Mouse (Mus musculus): ENCODE measurements at regions not wholly inside any gene's neighbourhood (a gene's known extent, or its start where the extent isn't known, plus 50 kb on each side); places are given as distances from the start of the nearest gene placed in this dataset.
A peak's percentile ranks its signal among the peaks of the same experiment; 100 is the strongest.

DNA sequence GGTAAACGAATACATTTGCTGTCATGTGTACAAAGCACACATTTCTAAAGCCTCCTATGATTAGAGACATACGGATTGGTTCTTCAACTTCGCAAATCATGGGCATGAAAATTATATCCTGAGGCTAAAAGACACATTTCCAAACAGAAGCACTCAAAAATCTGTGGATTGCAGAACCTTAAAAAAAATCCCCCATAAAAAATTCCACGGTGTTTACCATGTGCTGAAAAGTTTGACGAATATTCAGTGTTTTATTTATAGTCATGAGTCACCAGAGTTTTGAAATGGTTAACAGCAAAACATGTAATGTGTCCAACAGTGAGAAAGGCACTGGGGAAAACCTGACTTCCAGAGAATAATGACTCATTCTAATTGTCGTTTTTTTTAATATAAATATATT is 1214.9 kb upstream of the Cited2 start:
- H3K4me1 ChIP-seq (ENCODE audit: control insufficient read depth, insufficient read depth, low read length): no peaks in the 10 kb centered on the region
- H3K27me3 ChIP-seq (ENCODE audit: control insufficient read depth, insufficient read depth, low read length): no peaks in the 10 kb centered on the region
- H3K36me3 ChIP-seq (ENCODE audit: control insufficient read depth, insufficient read depth, low read length): no peaks in the 10 kb centered on the region
- no peak overlapping the region for H3K4me3 ChIP-seq (ENCODE audit: low read depth, low read length)
- H3K9me3 ChIP-seq (ENCODE audit: control insufficient read depth, low read depth, low read length): no peaks in the 10 kb centered on the region
- H3K4me2 ChIP-seq (replicated peaks; ENCODE audit: low read depth, low read length): no peak overlapping the region
- no peak for ATAC-seq (ENCODE audit: insufficient number of reproducible peaks, insufficient read depth, low FRiP score, low read depth)
- H3K9ac ChIP-seq (replicated peaks; ENCODE audit: low read depth, low read length): no peak overlapping the region
- WGBS: 74% methylated on average over 6 of the region's 6 CpGs
- H3K27ac ChIP-seq (ENCODE audit: low read length): no peak overlapping the region

DNA sequence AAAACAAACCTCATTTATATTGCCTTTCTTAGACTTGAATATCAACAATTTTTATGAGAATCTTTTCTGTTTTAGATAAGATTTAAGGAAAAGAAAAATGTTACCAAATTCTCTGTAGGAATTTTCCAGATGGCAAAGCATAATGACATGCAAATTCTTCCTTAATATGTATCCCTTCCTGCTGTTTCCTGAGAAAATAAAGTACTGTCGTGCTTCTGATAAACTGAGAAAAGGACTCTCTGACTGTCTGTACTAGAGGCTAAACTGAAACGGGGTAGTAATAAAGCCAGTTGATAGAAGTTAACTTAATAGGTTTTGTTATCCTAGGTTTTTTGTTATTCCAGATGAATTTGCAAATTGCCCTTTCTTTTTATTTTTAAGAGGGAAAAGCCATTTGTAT is 1208.4 kb upstream of the Cited2 start:
- Histone ChIP-seq H3K9me3 (ENCODE audit: control insufficient read depth, low read depth, low read length) (no peaks in the 10 kb centered on the region), H3K4me2 (replicated peaks; ENCODE audit: low read depth, low read length) (no peak overlapping the region), H3K27me3 (ENCODE audit: control insufficient read depth, insufficient read depth, low read length) (no peaks in the 10 kb centered on the region), H3K9ac (replicated peaks; ENCODE audit: low read depth, low read length) (no peak overlapping the region), H3K36me3 (ENCODE audit: control insufficient read depth, insufficient read depth, low read length) (no peaks in the 10 kb centered on the region), H3K4me1 (ENCODE audit: control insufficient read depth, insufficient read depth, low read length) (no peaks in the 10 kb centered on the region), H3K27ac (ENCODE audit: low read length) (no peak overlapping the region), H3K4me3 (ENCODE audit: low read depth, low read length) (no peak overlapping the region)
- ATAC-seq (ENCODE audit: insufficient number of reproducible peaks, insufficient read depth, low FRiP score, low read depth): no peak
- WGBS: 73% methylated on average over 2 of the region's 2 CpGs

GRCm38 (mm10) chr10:16521895-16522294 is 1201.1 kb upstream of the Cited2 start:
- no peak overlapping the region for H3K4me2 ChIP-seq (replicated peaks; ENCODE audit: low read depth, low read length)
- no peak overlapping the region for H3K27ac ChIP-seq (ENCODE audit: low read length)
- ATAC-seq (ENCODE audit: insufficient number of reproducible peaks, insufficient read depth, low FRiP score, low read depth): no peak
- no peaks in the 10 kb centered on the region for H3K4me1 ChIP-seq (ENCODE audit: control insufficient read depth, insufficient read depth, low read length)
- H3K27me3 ChIP-seq (ENCODE audit: control insufficient read depth, insufficient read depth, low read length): no peaks in the 10 kb centered on the region
- no peak overlapping the region for H3K9ac ChIP-seq (replicated peaks; ENCODE audit: low read depth, low read length)
- no peak overlapping the region for H3K4me3 ChIP-seq (ENCODE audit: low read depth, low read length)
- no peaks in the 10 kb centered on the region for H3K36me3 ChIP-seq (ENCODE audit: control insufficient read depth, insufficient read depth, low read length)
- H3K9me3 ChIP-seq (ENCODE audit: control insufficient read depth, low read depth, low read length): no peaks in the 10 kb centered on the region

GRCm38 (mm10) chr10:16524101-16524500 is 1198.9 kb upstream of the Cited2 start:
- ATAC-seq (ENCODE audit: insufficient number of reproducible peaks, insufficient read depth, low FRiP score, low read depth): no peak
- Histone ChIP-seq H3K36me3 (ENCODE audit: control insufficient read depth, insufficient read depth, low read length) (no peaks in the 10 kb centered on the region), H3K4me2 (replicated peaks; ENCODE audit: low read depth, low read length) (no peak overlapping the region), H3K4me3 (ENCODE audit: low read depth, low read length) (no peak overlapping the region), H3K27me3 (ENCODE audit: control insufficient read depth, insufficient read depth, low read length) (no peaks in the 10 kb centered on the region), H3K27ac (ENCODE audit: low read length) (no peak overlapping the region), H3K9me3 (ENCODE audit: control insufficient read depth, low read depth, low read length) (no peaks in the 10 kb centered on the region), H3K4me1 (ENCODE audit: control insufficient read depth, insufficient read depth, low read length) (no peaks in the 10 kb centered on the region), H3K9ac (replicated peaks; ENCODE audit: low read depth, low read length) (no peak overlapping the region)
- WGBS: 80% methylated on average over 1 of the region's 1 CpGs

GRCm38 (mm10) chr10:16527693-16528092 is 1195.3 kb upstream of the Cited2 start:
- no peak for ATAC-seq (ENCODE audit: insufficient number of reproducible peaks, insufficient read depth, low FRiP score, low read depth)
- H3K9ac ChIP-seq (replicated peaks; ENCODE audit: low read depth, low read length): no peak overlapping the region

GRCm38 (mm10) chr10:16537660-16538059 is 1185.4 kb upstream of the Cited2 start:
- Histone ChIP-seq H3K27me3 (ENCODE audit: control insufficient read depth, insufficient read depth, low read length) (no peaks in the 10 kb centered on the region), H3K9me3 (ENCODE audit: control insufficient read depth, low read depth, low read length) (no peaks in the 10 kb centered on the region), H3K9ac (replicated peaks; ENCODE audit: low read depth, low read length) (no peak overlapping the region), H3K36me3 (ENCODE audit: control insufficient read depth, insufficient read depth, low read length) (no peaks in the 10 kb centered on the region), H3K4me2 (replicated peaks; ENCODE audit: low read depth, low read length) (no peak overlapping the region), H3K4me1 (ENCODE audit: control insufficient read depth, insufficient read depth, low read length) (no peaks in the 10 kb centered on the region), H3K27ac (ENCODE audit: low read length) (no peak overlapping the region), H3K4me3 (ENCODE audit: low read depth, low read length) (no peak overlapping the region)
- 28% methylated on average over 3 of the region's 3 CpGs for WGBS
- ATAC-seq (ENCODE audit: insufficient number of reproducible peaks, insufficient read depth, low FRiP score, low read depth): no peak

More at GRCm38 (mm10) chr10:16527693-16528092, 1195.3 kb upstream of the Cited2 start:
- Histone ChIP-seq H3K36me3 (ENCODE audit: control insufficient read depth, insufficient read depth, low read length) (no peaks in the 10 kb centered on the region), H3K27ac (ENCODE audit: low read length) (no peak overlapping the region), H3K4me2 (replicated peaks; ENCODE audit: low read depth, low read length) (no peak overlapping the region), H3K9me3 (ENCODE audit: control insufficient read depth, low read depth, low read length) (no peaks in the 10 kb centered on the region), H3K4me1 (ENCODE audit: control insufficient read depth, insufficient read depth, low read length) (no peaks in the 10 kb centered on the region), H3K27me3 (ENCODE audit: control insufficient read depth, insufficient read depth, low read length) (no peaks in the 10 kb centered on the region), H3K4me3 (ENCODE audit: low read depth, low read length) (no peak overlapping the region)
- 60% methylated on average over 1 of the region's 1 CpGs for WGBS

- WGBS: 30% methylated on average over 1 of the region's 1 CpGs
- Histone ChIP-seq H3K27me3 (ENCODE audit: control insufficient read depth, insufficient read depth, low read length) (no peaks in the 10 kb centered on the region), H3K4me3 (ENCODE audit: low read depth, low read length) (no peak overlapping the region), H3K36me3 (ENCODE audit: control insufficient read depth, insufficient read depth, low read length) (no peaks in the 10 kb centered on the region), H3K4me2 (replicated peaks; ENCODE audit: low read depth, low read length) (no peak overlapping the region), H3K9ac (replicated peaks; ENCODE audit: low read depth, low read length) (no peak overlapping the region), H3K9me3 (ENCODE audit: control insufficient read depth, low read depth, low read length) (no peaks in the 10 kb centered on the region), H3K4me1 (ENCODE audit: control insufficient read depth, insufficient read depth, low read length) (no peaks in the 10 kb centered on the region), H3K27ac (ENCODE audit: low read length) (no peak overlapping the region)
- no peak for ATAC-seq (ENCODE audit: insufficient number of reproducible peaks, insufficient read depth, low FRiP score, low read depth)
Observed at GRCm38 (mm10) chr10:16538379-16538778, 1184.6 kb upstream of the Cited2 start.

DNA sequence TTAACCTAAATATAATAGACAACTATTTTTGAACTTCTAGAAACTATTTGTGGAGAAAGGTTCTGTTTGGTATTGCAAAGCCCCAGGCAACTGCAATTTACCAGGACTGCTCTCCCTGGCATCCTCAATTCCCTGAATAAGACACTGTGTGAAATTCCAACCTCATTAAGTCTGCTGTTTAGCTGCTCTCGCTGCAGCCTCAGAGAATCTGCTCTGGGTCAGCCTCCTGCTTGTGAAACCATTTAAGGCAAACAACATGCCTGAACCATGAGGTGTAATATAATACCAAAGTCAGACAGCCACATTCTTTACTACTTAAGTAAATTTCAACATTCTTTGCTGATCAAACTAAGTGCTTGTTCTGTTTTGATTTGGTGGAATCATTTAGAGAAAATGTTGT is 1177.6 kb upstream of the Cited2 start:
- ATAC-seq (ENCODE audit: insufficient number of reproducible peaks, insufficient read depth, low FRiP score, low read depth): peak; percentile 28; the same call in 1 of the 2 replicates
- Histone ChIP-seq H3K27ac (ENCODE audit: low read length) (peak overlapping the region; percentile 33; the same call in 1 of the 2 replicates), H3K4me1 (ENCODE audit: control insufficient read depth, insufficient read depth, low read length) (0 out of 2 replicates have a peak, but pooled peaks cover 6% of the 10 kb centered on the region), H3K9me3 (ENCODE audit: control insufficient read depth, low read depth, low read length) (no peaks in the 10 kb centered on the region), H3K9ac (replicated peaks; ENCODE audit: low read depth, low read length) (no peak overlapping the region), H3K27me3 (ENCODE audit: control insufficient read depth, insufficient read depth, low read length) (no peaks in the 10 kb centered on the region), H3K4me3 (ENCODE audit: low read depth, low read length) (no peak overlapping the region), H3K4me2 (replicated peaks; ENCODE audit: low read depth, low read length) (no peak overlapping the region), H3K36me3 (ENCODE audit: control insufficient read depth, insufficient read depth, low read length) (no peaks in the 10 kb centered on the region)
- 3% methylated on average over 1 of the region's 1 CpGs for WGBS

GRCm38 (mm10) chr10:16552861-16553635 is 1170.0 kb upstream of the Cited2 start:
- Histone ChIP-seq H3K9me3 (ENCODE audit: control insufficient read depth, low read depth, low read length) (no peaks in the 10 kb centered on the region), H3K4me3 (ENCODE audit: low read depth, low read length) (no peak overlapping the region), H3K4me1 (ENCODE audit: control insufficient read depth, insufficient read depth, low read length) (no peaks in the 10 kb centered on the region), H3K27ac (ENCODE audit: low read length) (no peak overlapping the region), H3K27me3 (ENCODE audit: control insufficient read depth, insufficient read depth, low read length) (no peaks in the 10 kb centered on the region), H3K4me2 (replicated peaks; ENCODE audit: low read depth, low read length) (no peak overlapping the region), H3K36me3 (ENCODE audit: control insufficient read depth, insufficient read depth, low read length) (no peaks in the 10 kb centered on the region), H3K9ac (replicated peaks; ENCODE audit: low read depth, low read length) (no peak overlapping the region)
- no peak for ATAC-seq (ENCODE audit: insufficient number of reproducible peaks, insufficient read depth, low FRiP score, low read depth)
- WGBS: 68% methylated on average over 3 of the region's 3 CpGs

Data from stomach, embryonic 14.5 days (tissue).